Mouse (Mus musculus): ENCODE data around the gene Skint4. TPM values are rescaled to one million over a fixed set of nuclear protein-coding genes. Genes with fewer than 3 reads are reported as not detected.

Gene Skint4
- 0.05 and 0.10 TPM in 2 replicates for polyA plus RNA-seq (2015; fragmentation: Nextera tagmentation; extraction: Ambion mirVana)

GRCm38 (mm10) chr4:112071716-112072115 lies at the start of gene Skint4:
Skint4 (plus strand) TSS chr4:112072016.
- no peak within 1 kb of the TSS for H3K27ac ChIP-seq
- H3K9ac ChIP-seq: no peak within 1 kb of the TSS
- ATAC-seq (ENCODE audit: borderline replicate concordance, extremely low read depth, low FRiP score, low TSS enrichment): no peak
- H3K4me2 ChIP-seq: no peak within 1 kb of the TSS
- H3K27me3 ChIP-seq: no peaks in the 10 kb centered on the region
- no peaks in the 10 kb centered on the region for H3K4me1 ChIP-seq
- no peaks in the 10 kb centered on the region for H3K9me3 ChIP-seq
- H3K4me3 ChIP-seq: no peak within 1 kb of the TSS
- H3K36me3 ChIP-seq: no peaks in the 10 kb centered on the region

Other genes with a start within 250 kb of the Skint4 start
- gene Slc5a9, start 169.1 kb upstream of the Skint4 start, polyA plus RNA-seq (2015; fragmentation: Nextera tagmentation; extraction: Ambion mirVana): 0.76 and 3.0 TPM in 2 replicates
- gene Skint8, start 152.6 kb upstream of the Skint4 start, polyA plus RNA-seq (2015; fragmentation: Nextera tagmentation; extraction: Ambion mirVana): not detected in 2 replicates
- 0.17 TPM in 1 of 2 replicates, not detected in the other for gene Skint7, start 99.1 kb upstream of the Skint4 start, polyA plus RNA-seq (2015; fragmentation: Nextera tagmentation; extraction: Ambion mirVana)
- 0.41 TPM in 1 of 2 replicates, not detected in the other for gene Skint1, start 65.7 kb upstream of the Skint4 start, polyA plus RNA-seq (2015; fragmentation: Nextera tagmentation; extraction: Ambion mirVana)
- 0.04 TPM in 1 of 2 replicates, not detected in the other for gene Skint3, start 160.2 kb downstream of the Skint4 start, polyA plus RNA-seq (2015; fragmentation: Nextera tagmentation; extraction: Ambion mirVana)